Mouse (Mus musculus) heart, embryonic 15.5 days (tissue): ENCODE results near the gene Sepsecs. TPM values are rescaled to one million over a fixed set of nuclear protein-coding genes. Genes with fewer than 3 reads are reported as not detected.

ENCODE experiments used
- ATAC-seq: fragments of 200-750 bp; cut with Nextera tagmentation; replicated peaks from 2 replicates; pipeline ENCODE4 v1.8.0; 2017; ENCODE audit warnings: low read depth, moderate TSS enrichment; ENCODE audit not compliant: insufficient number of reproducible peaks, insufficient read depth, low FRiP score
- H3K27ac ChIP-seq: fragments of 300-500 bp; sonication (generic); 2 replicates; pipeline ENCODE4 v1.5.1; 2015; ENCODE audit warnings: mild to moderate bottlenecking, inconsistent platforms
- H3K27me3 ChIP-seq: fragments of 300-500 bp; sonication (generic); 2 replicates; pipeline ENCODE4 v1.6.1; 2015; ENCODE audit warnings: inconsistent platforms
- H3K36me3 ChIP-seq: fragments of 300-500 bp; sonication (generic); 2 replicates; pipeline ENCODE4 v1.6.1; 2015; ENCODE audit warnings: mild to moderate bottlenecking, inconsistent platforms
- H3K4me1 ChIP-seq: fragments of 300-500 bp; sonication (generic); replicated peaks from 2 replicates; pipeline ENCODE4 v1.6.1; 2015; ENCODE audit warnings: inconsistent platforms
- H3K4me2 ChIP-seq: fragments of 300-500 bp; sonication (generic); 2 replicates; pipeline ENCODE4 v1.6.1; 2015; ENCODE audit warnings: inconsistent platforms, mild to moderate bottlenecking, moderate library complexity
- H3K4me3 ChIP-seq: fragments of 300-500 bp; sonication (generic); 2 replicates; pipeline ENCODE4 v1.5.1; 2015; ENCODE audit warnings: mild to moderate bottlenecking, inconsistent platforms
- H3K9ac ChIP-seq: fragments of 300-500 bp; sonication (generic); 2 replicates; pipeline ENCODE4 v1.6.1; 2015; ENCODE audit warnings: mild to moderate bottlenecking, inconsistent platforms
- H3K9me3 ChIP-seq: fragments of 300-500 bp; sonication (generic); replicated peaks from 2 replicates; pipeline ENCODE4 v1.6.1; 2016; ENCODE audit warnings: inconsistent platforms
- WGBS: fragments of 180-500 bp; shearing (Covaris S2); methylation state at CpG from one replicate; pipeline ENCODE4 v1.1.7; 2015; ENCODE audit warnings: mixed read lengths; 5-methylcytosine and 5-hydroxymethylcytosine counted together
- polyA plus RNA-seq: library from polyadenylated mRNA; unstranded; fragments of >200 nt; fragmentation: Nextera tagmentation; extraction: Ambion mirVana; gene quantifications from 2 replicates; pipeline ENCODE4 v1.2.1, GENCODE M21; 2015

Sepsecs gene
- polyA plus RNA-seq, 1 experiment from 2014 or later = 5.1 TPM

DNA sequence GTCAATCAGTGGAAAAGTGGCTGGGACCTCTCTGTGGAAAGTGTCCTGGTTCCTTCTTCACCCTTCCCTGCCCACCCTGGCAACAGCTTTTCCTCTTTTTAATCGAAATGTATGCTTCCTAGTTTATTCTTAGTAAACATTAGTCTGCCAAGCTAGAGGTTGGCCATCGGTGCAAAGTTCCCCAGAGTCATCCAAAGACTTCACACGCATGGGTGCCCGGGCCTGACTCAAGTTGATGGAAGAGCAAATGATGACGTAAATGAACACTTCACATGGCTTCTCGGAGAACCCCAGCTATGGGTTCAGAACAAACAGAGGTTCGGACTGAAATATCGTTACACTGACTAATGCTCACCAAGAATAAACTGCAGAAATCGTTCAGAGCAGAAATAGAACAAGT lies 78.9 kb downstream of the Sepsecs start:
- Histone ChIP-seq H3K4me3 (no peak overlapping the region), H3K9ac (no peak overlapping the region), H3K36me3 (no peaks in the 10 kb centered on the region), H3K27me3 (no peaks in the 10 kb centered on the region), H3K27ac (no peak overlapping the region), H3K4me2 (no peak overlapping the region), H3K4me1 (peaks cover 4% of the 10 kb centered on the region; the same call in 1 of the 2 replicates), H3K9me3 (no peaks in the 10 kb centered on the region)
- ATAC-seq = no peak
- 82% methylated on average over 9 of the region's 9 CpGs for WGBS

Other genes with a start within 250 kb of the Sepsecs start
- gene Ccdc149, start 198.2 kb downstream of the Sepsecs start, polyA plus RNA-seq = 2.5 and 3.3 TPM in 2 replicates
- gene Lgi2, start 103.2 kb downstream of the Sepsecs start, polyA plus RNA-seq = 1.7 and 2.7 TPM in 2 replicates
- gene Pi4k2b, start 71.9 kb upstream of the Sepsecs start, polyA plus RNA-seq = 6.3 and 8.7 TPM in 2 replicates
- 10.2 and 11.0 TPM in 2 replicates for gene Zcchc4, start 105.7 kb upstream of the Sepsecs start, polyA plus RNA-seq
- 57.6 and 68.4 TPM in 2 replicates for gene Anapc4, start 164.3 kb upstream of the Sepsecs start, polyA plus RNA-seq